Mouse (Mus musculus) B cell, adult 2 months (primary cell): ENCODE measurements at regions not wholly inside any gene's neighbourhood (a gene's known extent, or its start where the extent isn't known, plus 50 kb on each side); places are given as distances from the start of the nearest gene placed in this dataset.

Experiments used
- DNase-seq, 2 experiments: peaks; one replicate each; pipeline ENCODE4 v3.0.0; 2022

GRCm38 (mm10) chr1:181302151-181302550, 50.3 kb upstream of the Cnih3 start:
- DNase-seq = no peak
